Mouse (Mus musculus) neutrophil, adult 83 days (primary cell): Measurements from ENCODE around the gene Grid2. TPM values are rescaled to one million over a fixed set of nuclear protein-coding genes. Genes with fewer than 3 reads are reported as not detected.

Source experiments
- total RNA-seq, 2 experiments: library from RNA; stranded (reverse); gene quantifications; one replicate each; pipeline ENCODE4 v1.2.4; 2023

Grid2 gene
- not detected for total RNA-seq

GRCm38 (mm10) chr6:63255826-63256555 is at the start of gene Grid2:
TSS of gene Grid2 (plus strand) at chr6:63255876.

GRCm38 (mm10) chr6:64728499-64729198 is 1473.0 kb downstream of the Grid2 start, which contains the start of gene Atoh1:
TSS of gene Atoh1 (plus strand) at chr6:64729125.

